Mouse (Mus musculus) cerebellum, adult 9-11 months (tissue): Measurements from ENCODE around the gene Wfikkn1.
A peak's percentile ranks its signal among the peaks of the same experiment; 100 is the strongest.

Source experiments
- DNase-seq: peaks from one replicate; pipeline ENCODE4 v3.0.0; 2022

Gene Wfikkn1

GRCm38 (mm10) chr17:25880196-25880910 is at the start of gene Wfikkn1:
Gene Wfikkn1 (minus strand): TSS chr17:25880858.
- peak; percentile 62 for DNase-seq

- peak; percentile 63 for DNase-seq
Measured at GRCm38 (mm10) chr17:25925348-25925747, 44.7 kb upstream of the Wfikkn1 start.

- DNase-seq: peak; percentile 64
Measured at GRCm38 (mm10) chr17:25922120-25922519, 41.5 kb upstream of the Wfikkn1 start.

GRCm38 (mm10) chr17:25919786-25920642 is 39.4 kb upstream of the Wfikkn1 start:
- peak; percentile 100 for DNase-seq

GRCm38 (mm10) chr17:25919144-25919785 is 38.6 kb upstream of the Wfikkn1 start, which contains the start of gene Rab40c:
Gene Rab40c (minus strand): TSS chr17:25919727.
- DNase-seq: no peak

- DNase-seq: peak; percentile 52
Measured at GRCm38 (mm10) chr17:25918037-25918750, 37.5 kb upstream of the Wfikkn1 start.

GRCm38 (mm10) chr17:25916931-25917647 is 36.4 kb upstream of the Wfikkn1 start:
- no peak for DNase-seq

GRCm38 (mm10) chr17:25914295-25914694 is 33.6 kb upstream of the Wfikkn1 start:
- peak; percentile 58 for DNase-seq

- no peak for DNase-seq
Measured at GRCm38 (mm10) chr17:25913877-25914275, 33.2 kb upstream of the Wfikkn1 start.

GRCm38 (mm10) chr17:25913186-25913876 is 32.7 kb upstream of the Wfikkn1 start:
- peak; percentile 86 for DNase-seq

GRCm38 (mm10) chr17:25911816-25912215 is 31.2 kb upstream of the Wfikkn1 start:
- DNase-seq: peak; percentile 87

- no peak for DNase-seq
Measured at GRCm38 (mm10) chr17:25907640-25908039, 27.0 kb upstream of the Wfikkn1 start.

- no peak for DNase-seq
Measured at GRCm38 (mm10) chr17:25903061-25903460, 22.4 kb upstream of the Wfikkn1 start.

GRCm38 (mm10) chr17:25900193-25900592 is 19.5 kb upstream of the Wfikkn1 start:
- DNase-seq: no peak

- peak; percentile 30 for DNase-seq
Measured at GRCm38 (mm10) chr17:25895891-25896290, 15.2 kb upstream of the Wfikkn1 start.

- no peak for DNase-seq
Measured at GRCm38 (mm10) chr17:25895415-25895814, 14.8 kb upstream of the Wfikkn1 start.

GRCm38 (mm10) chr17:25893975-25894617 is 13.4 kb upstream of the Wfikkn1 start:
- DNase-seq: peak; percentile 83

- DNase-seq: no peak
Measured at GRCm38 (mm10) chr17:25888837-25889236, 8.2 kb upstream of the Wfikkn1 start.

GRCm38 (mm10) chr17:25887467-25887866 is 6.8 kb upstream of the Wfikkn1 start:
- DNase-seq: peak; percentile 21

- no peak for DNase-seq
Measured at GRCm38 (mm10) chr17:25886806-25887205, 6.1 kb upstream of the Wfikkn1 start.

GRCm38 (mm10) chr17:25885636-25886035 is 5.0 kb upstream of the Wfikkn1 start:
- DNase-seq: peak; percentile 55
